Mouse (Mus musculus): ENCODE measurements around the gene Gm4744.
"Not testable (repeated sequence)": the region's sequence is repeated elsewhere in the genome, so short reads cannot be mapped to it uniquely, and the experiment has no call there.

Gene Gm4744

GRCm38 (mm10) chr6:40951770-40952169 lies at the start of gene Gm4744:
Gm4744 (minus strand) TSS chr6:40951870.
- no peak for DNase-seq (ENCODE audit: extremely low spot score, low spot score)

- DNase-seq (ENCODE audit: extremely low spot score, low spot score), result not testable (repeated sequence)
Observed at GRCm38 (mm10) chr6:40999379-40999778, 47.7 kb upstream of the Gm4744 start, which contains the start of gene Gm2663. Gm2663 (minus strand) TSS chr6:40999479.

- not testable (repeated sequence) for DNase-seq (ENCODE audit: extremely low spot score, low spot score)
Observed at GRCm38 (mm10) chr6:40964454-40964853, 12.8 kb upstream of the Gm4744 start, which contains the start of gene 1810009J06Rik. 1810009J06Rik (plus strand) TSS chr6:40964754.

- DNase-seq (ENCODE audit: extremely low spot score, low spot score), result no peak
Observed at GRCm38 (mm10) chr6:40953716-40954115, 2.0 kb upstream of the Gm4744 start.

GRCm38 (mm10) chr6:40940457-40940856 lies 11.2 kb downstream of the Gm4744 start, which contains the start of gene 1700074P13Rik:
1700074P13Rik (minus strand) TSS chr6:40940557.
- DNase-seq (ENCODE audit: extremely low spot score, low spot score), result no peak

- DNase-seq (ENCODE audit: extremely low spot score, low spot score), result no peak
Observed at GRCm38 (mm10) chr6:40919954-40920353, 31.7 kb downstream of the Gm4744 start.

- no peak for DNase-seq (ENCODE audit: extremely low spot score, low spot score)
Observed at GRCm38 (mm10) chr6:40900287-40900686, 51.4 kb downstream of the Gm4744 start, which contains the start of gene Prss58. Prss58 (minus strand) TSS chr6:40900387.

Measured in neural tube, embryonic 10.5 days (tissue).